Mouse (Mus musculus) c-Kit-negative CD71-positive TER-119-positive erythroid progenitor cells, embryonic 14.5 days (primary cell): ENCODE results near the gene Grin2c.

Experiments
- DNase-seq: peaks from one replicate; pipeline ENCODE4 v3.0.0-alpha.2; 2013; ENCODE audit warnings: low read depth, low spot score

Grin2c gene

GRCm38 (mm10) chr11:115265771-115266399 lies 1.2 kb downstream of the Grin2c start:
- no peak for DNase-seq

GRCm38 (mm10) chr11:115264862-115265668 lies 2.0 kb downstream of the Grin2c start:
- DNase-seq, result no peak

- DNase-seq, result no peak
Observed at GRCm38 (mm10) chr11:115264136-115264861, 2.7 kb downstream of the Grin2c start.

- no peak for DNase-seq
Observed at GRCm38 (mm10) chr11:115262954-115263353, 4.1 kb downstream of the Grin2c start.

- DNase-seq, result no peak
Observed at GRCm38 (mm10) chr11:115259134-115259533, 7.9 kb downstream of the Grin2c start.

DNA sequence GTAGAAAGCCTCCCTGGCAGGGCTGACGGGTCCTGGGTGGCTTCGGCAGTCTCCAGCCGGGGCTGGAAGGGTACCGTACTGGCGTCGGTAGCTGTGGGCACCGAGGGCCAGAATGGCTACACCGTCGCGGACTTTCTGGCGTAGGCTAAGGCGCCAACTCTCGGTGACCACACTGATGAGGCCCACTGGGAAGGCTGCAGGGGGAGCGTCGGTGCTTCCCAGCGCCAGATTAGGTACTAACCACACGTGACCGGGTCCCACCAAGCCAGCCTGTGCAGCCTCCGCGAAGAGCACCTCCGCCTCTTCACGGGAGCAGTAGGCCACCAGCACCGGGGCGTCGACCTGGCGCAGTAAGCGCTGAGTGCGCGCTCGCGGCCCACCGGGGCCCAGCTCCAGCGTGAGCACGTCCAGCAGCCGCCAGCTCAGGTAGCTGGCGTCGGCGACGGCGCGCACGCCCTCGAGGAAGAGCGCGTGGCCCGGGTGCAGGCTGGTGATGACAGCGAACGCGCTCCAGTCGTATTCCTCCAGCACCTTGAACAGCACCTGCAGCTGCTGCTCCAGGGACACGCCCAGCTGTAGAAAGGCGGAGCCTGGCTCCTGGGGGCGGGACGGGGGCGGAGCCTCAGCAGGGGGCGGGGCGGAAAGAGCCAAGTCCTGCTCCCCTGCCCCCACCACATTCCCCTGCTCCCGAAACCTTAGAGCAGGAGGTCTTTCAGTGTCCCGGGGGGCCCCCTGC lies 9.1 kb downstream of the Grin2c start:
- DNase-seq, result no peak

DNA sequence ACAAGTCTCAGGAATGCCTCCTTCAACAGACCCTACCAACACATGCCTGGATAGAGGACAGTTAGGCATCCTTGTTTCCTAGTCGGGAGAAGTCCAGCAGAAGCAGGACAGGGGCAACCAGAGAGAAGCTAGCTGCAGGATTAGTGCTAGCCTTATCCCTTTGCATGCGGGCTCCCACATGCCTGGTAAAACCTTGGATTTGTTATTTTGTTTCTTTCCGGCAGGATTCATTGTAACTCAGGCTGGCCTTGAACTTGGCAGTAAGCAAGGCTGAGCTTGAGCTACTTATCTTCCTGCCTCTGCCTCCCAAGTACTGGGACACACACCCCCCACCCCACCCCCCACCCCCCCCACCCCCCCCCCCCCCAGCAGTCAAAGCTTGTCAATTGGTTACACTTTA lies 15.8 kb downstream of the Grin2c start:
- DNase-seq, result no peak

DNA sequence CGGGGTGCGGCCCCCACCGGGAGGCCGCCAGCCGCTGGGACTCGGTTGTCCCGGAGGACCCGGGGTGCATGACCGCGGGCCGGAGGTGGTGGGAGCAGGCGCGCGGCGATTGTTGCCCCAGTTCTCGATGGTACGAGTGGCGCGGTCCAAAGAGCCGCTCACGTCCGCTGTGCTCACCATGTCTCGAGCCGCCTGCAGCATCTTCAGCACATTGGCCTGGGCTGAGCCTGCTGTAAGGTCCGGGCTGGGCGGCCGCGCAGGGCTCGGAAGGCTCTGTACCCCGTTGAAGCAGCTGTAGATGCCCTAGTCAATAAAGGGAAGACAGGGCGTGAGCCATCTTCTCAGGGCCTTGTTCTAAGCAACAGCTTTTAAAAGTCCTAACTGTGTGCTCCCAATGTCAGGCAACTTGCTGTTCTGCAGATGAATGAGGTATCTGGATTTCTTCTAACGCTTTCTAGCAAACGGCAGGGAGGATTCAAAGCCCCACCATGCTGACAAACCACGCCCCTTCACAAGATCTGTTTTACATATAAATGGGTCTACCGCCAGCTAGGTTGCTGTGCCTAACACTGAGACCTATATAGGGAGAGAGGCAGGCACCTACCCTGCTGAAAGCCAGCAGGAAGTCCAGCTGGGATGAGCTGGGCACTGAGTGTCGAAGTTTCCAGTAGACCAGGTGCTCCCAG lies 16.5 kb downstream of the Grin2c start:
- no peak for DNase-seq

- no peak for DNase-seq
Observed at GRCm38 (mm10) chr11:115249721-115250404, 17.2 kb downstream of the Grin2c start.

GRCm38 (mm10) chr11:115247945-115248344 lies 19.1 kb downstream of the Grin2c start:
- DNase-seq, result no peak

DNA sequence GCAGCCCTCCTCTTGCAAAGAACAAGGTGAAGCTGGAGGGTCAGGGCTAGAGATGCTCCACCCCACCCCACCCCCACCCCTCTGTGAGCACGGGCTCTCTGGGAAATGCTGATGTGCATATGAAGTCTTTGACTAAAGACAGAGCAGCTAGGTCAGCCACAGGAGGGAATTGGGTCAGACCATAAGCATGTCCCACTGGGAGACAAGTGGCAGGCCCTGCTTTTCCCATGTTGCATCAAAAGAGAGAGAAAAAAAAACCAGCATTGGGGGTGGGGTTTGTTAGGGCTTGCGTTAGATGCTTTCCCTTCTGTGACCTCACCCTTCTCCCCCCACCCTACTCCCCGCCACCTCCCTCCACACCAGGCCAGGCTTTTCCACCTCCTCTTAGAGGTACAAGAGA lies 19.8 kb downstream of the Grin2c start:
- no peak for DNase-seq

DNA sequence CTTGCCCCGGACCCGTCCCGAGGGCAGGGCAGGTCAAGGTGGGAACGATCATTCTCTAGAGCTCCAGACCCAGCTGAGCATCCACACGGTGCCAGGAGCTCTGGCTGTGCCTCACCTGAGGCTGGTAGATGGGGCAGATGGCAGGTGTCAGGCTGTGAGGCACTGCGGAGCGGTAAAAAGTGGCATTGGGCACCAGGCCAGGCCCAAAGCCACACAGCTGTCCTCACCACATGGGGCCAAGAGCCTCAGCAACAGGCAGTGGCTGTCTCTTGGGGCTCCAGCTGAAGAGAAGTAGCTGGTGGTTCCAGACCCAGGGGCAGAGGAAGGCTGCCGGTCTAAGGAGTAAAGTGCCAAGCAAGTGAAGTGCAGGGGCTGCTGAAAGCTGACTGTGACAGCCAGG lies 20.7 kb downstream of the Grin2c start:
- no peak for DNase-seq

GRCm38 (mm10) chr11:115244840-115245239 lies 22.2 kb downstream of the Grin2c start:
- no peak for DNase-seq

DNA sequence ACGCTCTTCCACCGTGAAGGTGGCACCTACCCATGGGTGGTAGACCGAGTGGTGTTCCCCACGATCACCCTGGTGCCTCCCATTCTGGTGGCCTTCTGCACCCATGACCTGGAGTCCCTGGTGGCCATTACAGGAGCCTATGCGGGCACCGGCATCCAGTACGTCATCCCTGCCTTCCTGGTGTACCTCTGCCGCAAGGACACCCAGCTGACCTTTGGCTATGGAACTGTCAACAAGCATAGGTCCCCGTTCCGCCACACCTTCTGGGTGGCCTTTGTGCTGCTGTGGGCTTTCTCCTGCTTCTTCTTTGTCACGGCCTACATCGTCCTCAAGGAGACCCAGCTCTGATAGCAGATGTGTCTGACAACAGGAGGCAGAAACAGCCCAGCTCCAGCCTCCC lies 23.3 kb downstream of the Grin2c start:
- no peak for DNase-seq

DNA sequence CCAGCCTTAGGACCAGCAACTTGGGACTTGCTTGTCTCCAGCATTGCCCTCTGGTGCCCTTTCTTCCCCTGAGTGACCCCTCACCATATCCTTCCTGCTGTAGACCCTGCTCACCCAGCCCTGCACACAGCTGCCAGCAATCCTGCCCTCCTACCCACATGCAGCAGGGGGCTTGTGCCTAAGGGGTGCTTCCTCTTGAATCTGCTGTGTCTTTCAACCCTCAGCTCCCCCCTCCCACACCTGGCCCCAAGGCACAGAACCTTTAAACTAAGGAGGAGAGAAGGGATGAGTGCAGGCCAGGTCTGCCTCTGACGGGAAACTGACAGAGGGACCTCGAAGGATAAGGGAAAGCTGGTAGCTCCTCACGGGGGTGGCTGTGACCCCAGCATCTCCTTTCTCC lies 24.3 kb downstream of the Grin2c start:
- DNase-seq, result no peak

DNA sequence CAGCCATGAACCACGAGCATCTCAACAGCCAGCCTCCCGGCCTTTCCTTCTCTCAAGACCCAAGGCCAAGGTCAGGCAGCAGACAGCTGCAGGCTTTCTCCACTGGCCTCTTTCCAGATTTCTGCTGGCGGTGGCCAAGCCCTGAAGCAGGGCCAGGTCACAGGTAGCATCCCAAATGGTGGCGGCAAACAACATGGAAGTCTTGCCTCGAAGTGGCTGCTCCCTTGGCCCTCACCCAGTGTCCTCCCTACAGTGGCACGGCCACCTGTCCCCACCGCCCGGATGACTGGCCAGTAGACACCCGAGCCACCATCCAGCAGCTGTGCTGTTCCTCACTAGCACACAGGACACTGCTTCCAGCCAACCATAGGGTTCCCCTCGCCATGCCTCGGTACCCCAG lies 25.6 kb downstream of the Grin2c start:
- DNase-seq, result no peak

DNA sequence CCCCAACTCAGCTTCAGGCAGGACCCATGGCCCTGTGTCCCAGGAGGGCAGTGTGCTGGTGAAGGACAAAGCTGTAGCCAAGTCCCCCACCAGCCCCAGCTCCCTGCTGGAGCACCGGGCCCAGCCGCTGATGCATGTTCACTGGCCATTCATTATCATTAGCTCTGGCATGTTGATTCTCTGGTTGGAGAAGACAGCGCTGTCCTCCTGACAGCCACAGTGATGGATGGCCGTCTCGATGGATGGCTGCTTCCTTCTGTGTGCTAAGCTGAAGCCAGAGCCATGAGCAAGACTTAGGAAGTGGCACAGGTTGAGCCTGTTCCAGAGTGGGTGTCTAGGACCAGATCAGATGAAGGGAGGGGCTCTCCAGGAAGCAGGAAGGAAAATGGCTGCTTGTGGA lies 30.5 kb downstream of the Grin2c start:
- no peak for DNase-seq

GRCm38 (mm10) chr11:115234320-115235044 lies 32.6 kb downstream of the Grin2c start:
- no peak for DNase-seq

- DNase-seq, result no peak
Observed at GRCm38 (mm10) chr11:115233526-115234290, 33.3 kb downstream of the Grin2c start.
